Mouse (Mus musculus) small intestine, adult 2 months (tissue): Measurements from ENCODE around the gene Trmt1.

Experiments
- CTCF ChIP-seq: fragments of 200-500 bp; IDR thresholded peaks from 2 replicates; pipeline ENCODE4 v1.5.1; 2012; ENCODE audit warnings: low read depth, mild to moderate bottlenecking, control low read depth, inconsistent platforms, low read length, moderate library complexity, mixed read lengths; ENCODE audit not compliant: insufficient replicate concordance, insufficient read length; ENCODE audit errors: extremely low read depth
- POLR2A ChIP-seq: fragments of 200-500 bp; IDR thresholded peaks from 2 replicates; pipeline ENCODE4 v1.6.1; 2012; ENCODE audit warnings: low read depth, mild to moderate bottlenecking, control low read depth, inconsistent platforms, low read length, moderate library complexity

DNA sequence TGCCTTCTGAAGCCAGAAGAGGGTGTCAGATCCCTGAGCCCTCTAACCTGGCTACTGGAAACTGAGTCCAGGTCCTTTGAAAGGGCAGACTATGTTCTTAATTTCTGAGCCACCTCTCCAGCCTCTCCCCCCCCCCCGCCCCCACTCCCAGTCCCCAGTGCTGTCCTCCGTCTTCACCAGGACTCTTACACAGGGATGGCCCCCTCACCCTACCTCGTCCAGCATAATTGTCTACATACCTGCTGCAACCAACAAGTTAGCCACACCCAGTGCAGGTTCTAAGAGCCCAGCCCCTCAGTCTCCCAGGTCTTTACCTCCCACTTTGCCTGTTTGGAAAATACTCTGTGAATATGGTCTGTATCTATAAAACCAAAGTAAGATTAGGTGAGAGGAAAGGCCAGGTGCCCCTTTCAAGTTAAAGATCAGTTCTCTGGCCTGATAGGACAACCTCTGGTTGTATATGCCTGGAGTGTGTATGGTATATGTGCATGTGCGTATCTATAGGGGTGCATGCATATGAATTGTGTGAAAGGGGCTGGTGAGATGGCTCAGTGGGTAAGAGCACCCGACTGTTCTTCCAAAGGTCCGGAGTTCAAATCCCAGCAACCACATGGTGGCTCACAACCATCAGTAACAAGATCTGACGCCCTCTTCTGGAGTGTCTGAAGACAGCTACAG is 45.4 kb upstream of the Trmt1 start:
- TF ChIP-seq CTCF = no peak
- TF ChIP-seq POLR2A = no peak
